Mouse (Mus musculus) left cerebral cortex, postnatal 25 days (tissue): ENCODE measurements at regions not wholly inside any gene's neighbourhood (a gene's known extent, or its start where the extent isn't known, plus 50 kb on each side); places are given as distances from the start of the nearest gene placed in this dataset.

Experiments
- DNase-seq, 2 experiments: peaks; one replicate each; pipeline ENCODE4 v3.0.0; 2022; ENCODE audit warnings: low spot score in 2 of 2, mixed read lengths in 1 of 2
- intact Hi-C: fragments of 180-260 bp; cut with DNase I; formaldehyde crosslinking; loops from one replicate; pipeline ENCODE4 v1.15.1; 2025

GRCm38 (mm10) chr7:37395881-37396513, 377.4 kb downstream of the Zfp536 start:
- DNase-seq = no peak
- intact Hi-C loops = no loop called here

- no peak for DNase-seq
- intact Hi-C loops = no loop called here
Measured at GRCm38 (mm10) chr7:37403483-37403882, 370.0 kb downstream of the Zfp536 start.

- DNase-seq = no peak
- intact Hi-C loops = no loop called here
Measured at GRCm38 (mm10) chr7:37413350-37413749, 360.1 kb downstream of the Zfp536 start.

- no peak for DNase-seq
- intact Hi-C loops = no loop called here
Measured at GRCm38 (mm10) chr7:37421704-37422103, 351.7 kb downstream of the Zfp536 start.
